Mouse (Mus musculus) v-Abl transformed pro-B cells (cell line): Measurements from ENCODE around the gene Cdk2.
"Not testable (repeated sequence)": the region's sequence is repeated elsewhere in the genome, so short reads cannot be mapped to it uniquely, and the experiment has no call there.

Experiments used
- in situ Hi-C, 2 experiments: fragments of 400-800 bp; cut with MboI; formaldehyde crosslinking; loops; one replicate each; pipeline ENCODE4 v1.15.1; 2025; ENCODE audit not compliant: unreplicated experiment in 2 of 2

The Cdk2 gene

GRCm38 (mm10) chr10:128704491-128705316 lies at the start of gene Cdk2:
TSS of gene Cdk2 (minus strand) at chr10:128705031.
- in situ Hi-C loops, result loop anchor here in 1 of 2 experiments (5.0 kb wide), 1 partner anchor 38 kb away; the partner anchor contains the start of gene Dgka

- in situ Hi-C loops, result loop anchor here in 1 of 2 experiments (10.0 kb wide), 1 partner anchor 654 kb away; the partner anchor contains the start of gene Baz2a
These were observed 43.5 kb upstream of the Cdk2 start for GRCm38 (mm10) chr10:128748252-128748864.

DNA sequence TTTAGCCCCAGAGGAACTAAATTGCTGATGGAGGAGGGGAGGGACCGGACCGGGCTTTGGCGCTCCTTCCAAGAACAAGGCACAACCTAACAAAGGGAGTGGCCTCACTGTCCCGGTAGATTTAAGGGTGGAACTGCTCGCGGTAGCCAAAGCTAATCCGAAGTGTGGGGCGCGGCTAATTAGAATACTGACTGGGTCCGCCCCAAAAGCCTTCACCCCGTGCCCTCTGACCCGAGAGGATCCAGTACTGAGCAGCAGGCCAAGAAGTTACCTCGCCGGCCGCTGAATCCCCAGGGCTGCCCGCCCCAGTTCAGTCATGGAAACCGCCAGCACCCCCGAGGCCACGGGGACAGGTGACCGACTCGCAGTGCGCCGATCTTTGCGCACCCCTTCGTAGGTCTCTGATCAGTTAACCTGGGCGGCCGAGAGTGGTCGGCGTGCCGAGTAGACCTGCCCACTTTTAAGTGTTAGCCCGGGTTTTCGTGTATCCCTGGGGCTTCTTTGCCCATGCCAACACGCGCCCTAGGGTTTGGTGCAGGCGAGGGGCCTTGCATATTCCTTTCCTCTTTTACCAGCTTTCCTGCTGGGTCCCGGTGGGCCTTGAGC lies 42.9 kb upstream of the Cdk2 start, which contains the start of gene Pym1:
Gene Pym1 (plus strand): TSS at position 244 of the 606 bp plus-strand sequence.
- in situ Hi-C loops, result loop anchor here in 1 of 2 experiments (10.0 kb wide), 1 partner anchor 653 kb away; the partner anchor contains the start of gene Baz2a

DNA sequence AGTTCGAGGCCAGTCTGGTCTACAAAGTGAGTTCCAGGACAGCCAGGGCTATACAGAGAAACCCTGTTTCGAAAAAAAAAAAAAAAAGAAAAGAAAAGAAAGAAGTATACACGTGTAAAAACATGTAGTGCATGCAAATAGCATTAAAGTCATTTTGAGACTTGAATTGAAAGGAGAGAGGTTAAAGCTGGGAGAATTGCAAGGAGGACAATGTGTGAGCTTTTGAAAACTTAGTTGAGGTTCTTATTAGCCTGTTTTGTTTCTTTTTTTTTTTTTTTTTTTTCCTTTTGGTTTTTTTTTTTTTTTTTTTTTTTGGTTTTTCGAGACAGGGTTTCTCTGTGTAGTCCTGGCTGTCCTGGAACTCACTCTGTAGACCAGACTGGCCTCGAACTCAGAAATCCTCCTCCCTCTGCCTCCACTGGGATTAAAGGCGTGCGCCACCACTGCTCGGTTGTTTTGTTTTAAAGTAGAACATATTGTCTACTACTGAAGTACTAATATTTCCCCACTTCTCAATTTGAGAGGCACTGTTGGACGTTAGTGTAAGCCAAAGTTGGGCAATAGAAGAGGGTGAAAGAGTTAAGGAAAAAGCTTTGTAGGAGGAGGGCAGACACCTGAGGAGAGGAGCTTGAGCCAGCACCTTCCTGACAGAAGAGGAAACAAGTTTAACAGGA lies 42.3 kb upstream of the Cdk2 start:
- in situ Hi-C loops, result loop anchor here in 1 of 2 experiments (10.0 kb wide), 1 partner anchor 652 kb away; the partner anchor contains the start of gene Baz2a

DNA sequence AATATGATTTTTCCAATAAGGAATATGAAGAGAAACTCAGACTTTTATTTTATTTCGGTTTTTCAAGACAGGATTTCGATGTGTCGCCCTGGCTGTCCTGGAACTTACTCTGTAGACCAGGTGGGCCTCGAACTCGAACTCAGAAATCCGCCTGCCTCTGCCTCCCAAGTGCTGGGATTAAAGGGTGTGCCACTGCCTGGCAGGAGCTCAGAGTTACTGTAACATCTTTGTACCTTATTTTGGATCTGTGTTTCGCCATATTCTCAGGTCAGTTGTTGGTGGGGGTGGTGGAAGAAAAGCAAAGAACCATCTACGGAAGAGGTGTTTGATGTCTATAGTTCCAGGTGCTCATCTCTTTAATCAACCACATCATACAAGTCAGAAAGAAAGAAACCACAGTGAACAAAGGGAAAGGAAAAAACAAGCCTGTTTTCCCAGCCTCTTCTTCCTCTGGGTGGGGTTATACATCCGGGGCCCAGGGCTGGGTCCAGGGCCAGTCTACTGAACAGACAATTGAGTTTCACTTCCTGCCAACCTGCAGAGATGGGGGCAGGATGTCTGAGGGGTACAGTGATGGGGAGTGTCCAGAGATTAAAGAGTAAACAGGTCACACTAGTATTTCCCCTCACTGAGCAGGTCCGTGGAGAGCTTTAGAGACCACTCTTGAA lies 41.2 kb upstream of the Cdk2 start:
- in situ Hi-C loops, result loop anchor here in 1 of 2 experiments (10.0 kb wide), 1 partner anchor 651 kb away; the partner anchor contains the start of gene Baz2a

DNA sequence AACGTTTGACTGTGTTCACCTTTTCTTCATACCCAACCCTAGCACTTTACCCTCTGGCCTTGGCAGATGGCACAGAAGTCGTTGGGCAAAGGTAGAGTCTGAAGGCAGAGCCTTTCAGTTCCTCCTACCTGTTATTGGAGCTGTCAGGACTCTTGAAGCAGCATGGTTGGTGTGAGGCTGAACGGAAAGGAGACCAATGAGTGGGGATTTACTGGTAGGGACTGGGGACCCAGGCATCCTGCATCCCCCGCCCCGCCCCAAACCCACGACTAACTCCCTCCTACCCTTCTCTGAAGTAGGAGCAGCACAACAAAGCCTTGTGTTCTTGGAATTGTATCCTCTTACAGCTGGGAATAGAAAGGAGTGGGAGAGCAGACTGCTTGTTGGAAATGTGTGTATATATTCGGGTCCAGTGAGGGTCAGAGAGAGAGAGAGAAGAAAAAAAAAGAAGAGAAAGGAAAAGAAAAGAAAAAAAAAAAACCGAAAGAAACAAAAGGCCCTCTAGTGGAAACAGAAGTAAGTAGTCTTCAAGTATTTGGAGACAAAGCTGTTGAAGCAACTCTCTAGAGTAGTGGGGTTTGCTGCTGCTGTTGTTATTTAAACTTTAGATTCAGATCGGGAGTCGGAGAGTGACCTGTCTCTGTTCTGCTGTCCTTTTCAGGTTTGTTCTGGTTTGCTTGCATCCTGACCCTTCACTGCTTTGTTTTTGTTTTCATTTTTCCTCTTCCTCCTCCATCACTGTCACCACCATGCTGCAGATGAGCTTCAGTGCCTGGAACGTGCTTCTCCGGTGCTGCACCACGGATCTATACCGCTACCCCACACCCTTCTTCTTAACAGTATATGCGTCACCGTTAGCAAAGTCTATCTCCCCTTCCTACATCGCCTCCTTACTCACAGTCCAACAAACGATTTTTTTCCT lies 40.1 kb upstream of the Cdk2 start, which contains the start of gene Dgka:
Gene Dgka (minus strand): TSS at position 176 of the 922 bp plus-strand sequence.
- in situ Hi-C loops, result loop anchor here in 1 of 2 experiments (5.0 to 10.0 kb wide), 2 partner anchors 43 to 650 kb away; partner anchors contain the start of genes Baz2a and Pmel

DNA sequence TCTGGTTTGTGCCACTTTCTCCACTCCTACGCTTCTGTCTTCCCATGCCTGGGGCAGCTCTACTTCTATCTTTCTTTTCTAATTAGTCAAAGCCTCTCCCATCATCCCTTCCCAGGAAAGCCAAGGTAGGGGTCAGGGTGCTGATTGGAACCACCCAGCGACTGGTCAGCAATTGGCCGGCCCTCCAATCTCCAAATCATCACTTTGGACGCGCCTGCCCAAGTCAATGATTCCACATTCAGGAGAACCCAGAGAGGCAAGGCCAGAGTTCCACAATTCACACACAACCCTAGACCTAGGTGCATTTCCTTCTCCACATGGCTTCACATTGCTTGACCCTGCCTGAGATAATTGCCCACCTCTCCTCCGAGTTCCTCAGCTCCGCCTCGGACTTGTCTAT lies 39.4 kb upstream of the Cdk2 start:
- in situ Hi-C loops, result loop anchor here in 1 of 2 experiments (5.0 to 10.0 kb wide), 2 partner anchors 42 to 649 kb away; partner anchors contain the start of genes Baz2a and Pmel

DNA sequence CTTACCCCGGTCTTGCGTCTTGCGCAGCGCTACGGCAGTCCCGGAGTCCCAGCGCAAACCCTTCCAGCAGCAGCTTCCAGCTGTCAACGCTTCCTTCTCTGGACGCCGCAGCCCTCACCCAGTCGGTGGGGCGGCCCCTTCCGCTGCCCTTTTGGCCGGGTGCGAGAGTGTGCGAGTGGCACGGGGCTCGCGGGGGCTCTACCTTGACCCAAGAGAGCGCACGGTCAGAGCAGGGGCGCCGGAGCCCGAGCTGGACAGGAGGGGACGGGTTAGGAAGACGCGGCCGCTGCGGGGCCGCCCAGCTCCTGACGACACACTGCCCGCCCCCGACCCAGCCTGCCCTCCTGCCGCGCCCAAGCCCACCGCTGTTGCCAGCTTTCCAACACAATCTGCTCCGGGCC lies 39.0 kb upstream of the Cdk2 start:
- in situ Hi-C loops, result loop anchor here in 1 of 2 experiments (5.0 to 10.0 kb wide), 2 partner anchors 41 to 649 kb away; partner anchors contain the start of genes Baz2a and Pmel

DNA sequence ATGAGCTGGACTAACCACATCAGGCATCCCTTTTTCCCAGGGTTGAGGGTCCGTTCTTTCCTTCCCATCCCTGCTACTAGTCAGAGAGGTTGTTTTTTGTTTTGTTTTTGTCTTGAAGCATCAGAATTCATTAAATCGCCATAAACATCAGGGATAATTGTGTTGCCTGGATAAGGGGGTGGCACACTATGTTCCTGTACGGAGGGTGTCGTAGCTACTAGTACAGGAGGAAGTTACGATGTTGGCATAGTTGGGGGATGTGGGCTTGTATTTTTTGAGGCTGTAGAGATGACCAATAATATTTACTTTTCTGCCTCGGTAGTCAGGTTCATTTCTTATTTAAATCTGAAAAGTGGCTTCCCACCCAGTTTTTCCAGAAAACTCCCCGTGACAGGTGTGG lies 38.4 kb upstream of the Cdk2 start:
- in situ Hi-C loops, result loop anchor here in 1 of 2 experiments (5.0 to 10.0 kb wide), 2 partner anchors 41 to 648 kb away; partner anchors contain the start of genes Baz2a and Pmel

DNA sequence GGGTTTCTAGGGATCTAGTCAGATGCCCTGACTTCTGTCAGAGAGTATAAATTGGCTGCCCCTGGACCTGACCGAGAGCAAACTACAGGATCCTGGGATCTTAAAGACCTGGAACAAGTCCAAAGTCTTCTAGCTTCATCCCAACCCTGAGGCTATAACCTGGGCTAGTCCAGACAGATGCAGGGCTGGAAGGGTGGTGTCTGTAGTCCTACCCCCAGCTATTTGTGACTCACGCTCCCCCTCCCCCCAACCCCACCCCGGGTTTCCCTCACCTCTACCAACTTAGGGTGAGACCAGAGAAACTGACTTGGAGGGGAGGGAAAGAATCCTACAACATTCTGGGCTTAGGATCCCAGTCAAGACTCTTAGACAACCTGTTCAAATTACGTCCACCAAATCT lies 37.8 kb upstream of the Cdk2 start:
- in situ Hi-C loops, result loop anchor here in 1 of 2 experiments (5.0 to 10.0 kb wide), 2 partner anchors 40 to 648 kb away; partner anchors contain the start of genes Baz2a and Pmel

- in situ Hi-C loops, result loop anchor here in 1 of 2 experiments (5.0 to 10.0 kb wide), 2 partner anchors 38 to 645 kb away; partner anchors contain the start of genes Baz2a and Pmel
These were observed 35.5 kb upstream of the Cdk2 start for GRCm38 (mm10) chr10:128740296-128740695.

DNA sequence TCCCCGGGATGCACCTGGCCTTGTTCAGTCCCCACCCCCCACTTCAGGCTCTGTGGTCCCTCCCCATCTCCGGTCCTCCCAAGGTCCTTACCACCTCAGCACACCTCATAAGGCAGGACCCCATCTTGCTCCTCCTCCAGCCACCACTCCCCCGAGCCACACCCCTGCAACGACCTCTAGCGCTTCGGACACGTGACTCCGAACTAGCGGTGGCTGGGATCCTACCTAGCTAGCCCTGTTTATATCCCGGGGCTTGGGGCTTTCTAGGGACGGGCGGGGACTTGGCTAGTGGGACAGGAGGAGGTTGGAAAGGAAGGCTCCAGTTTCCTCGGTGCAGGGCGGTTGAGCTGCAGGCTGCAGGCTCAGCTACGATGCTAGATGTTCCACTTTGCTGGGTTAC lies 32.6 kb upstream of the Cdk2 start:
- in situ Hi-C loops, result no loop called here

DNA sequence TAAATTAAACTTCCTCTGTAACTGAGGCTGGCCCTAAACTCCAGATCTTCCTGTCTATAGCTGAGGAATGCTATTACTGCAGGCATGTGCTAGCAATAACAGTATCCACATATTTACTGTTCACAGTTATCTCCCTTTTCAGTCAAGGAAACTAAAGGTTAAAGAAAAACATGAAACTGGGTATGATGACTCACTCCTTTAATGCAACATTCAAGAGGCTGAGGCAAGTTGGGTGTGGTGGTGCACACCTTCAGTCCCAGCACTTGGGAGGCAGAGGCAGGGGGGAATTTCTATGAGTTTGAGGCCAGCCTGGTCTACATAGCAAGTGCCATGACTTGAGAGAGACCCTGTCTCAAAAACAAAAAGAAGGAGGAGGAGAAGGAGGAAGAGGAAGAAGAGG lies 27.2 kb upstream of the Cdk2 start:
- in situ Hi-C loops, result loop anchor here (5.0 kb wide), 1 partner anchor 165 kb away; no protein-coding TSS in a partner anchor

DNA sequence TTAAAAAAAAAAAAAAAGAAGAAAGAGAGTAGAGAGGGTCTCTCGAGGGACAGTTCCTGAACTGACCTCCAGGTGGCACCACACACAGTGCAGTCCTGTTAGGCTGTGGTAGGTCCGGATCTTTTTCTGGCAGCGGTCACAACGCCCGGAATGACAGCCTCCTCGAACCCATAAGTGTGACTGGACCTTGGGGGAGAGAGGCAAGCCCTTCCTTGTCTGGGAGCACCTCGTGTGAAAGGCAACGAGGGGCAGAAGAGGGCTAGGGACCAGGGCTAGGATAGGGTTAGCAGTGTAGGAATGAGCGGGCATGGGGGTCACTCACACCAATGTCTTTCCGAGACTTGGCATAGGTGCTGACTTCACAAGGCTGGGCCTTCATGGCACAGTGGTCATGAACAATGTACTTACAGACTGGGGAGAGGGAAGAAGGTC lies 26.2 kb upstream of the Cdk2 start:
- in situ Hi-C loops, result loop anchor here (5.0 kb wide), 1 partner anchor 166 kb away; no protein-coding TSS in a partner anchor

DNA sequence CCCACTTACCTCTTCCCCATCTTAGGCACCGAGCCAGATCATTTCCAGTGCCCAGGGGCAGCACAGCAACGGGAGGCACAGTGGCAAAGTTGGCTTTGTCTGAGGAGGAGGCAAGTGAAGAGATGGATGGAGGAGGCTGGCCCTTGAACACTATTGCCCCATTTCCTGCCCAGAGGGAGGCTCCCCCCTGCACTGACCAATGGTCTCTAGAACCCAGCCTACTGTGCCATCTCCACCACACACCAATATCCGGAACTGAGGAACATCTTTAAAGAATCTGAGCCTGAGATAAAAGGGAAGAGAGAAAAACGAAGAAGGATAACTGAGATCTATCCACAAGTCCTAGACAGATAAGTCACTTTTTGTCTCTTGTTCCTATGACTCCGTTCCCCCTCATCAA lies 23.2 kb upstream of the Cdk2 start:
- in situ Hi-C loops, result no loop called here

- in situ Hi-C loops, result not testable (repeated sequence)
These were observed 20.6 kb upstream of the Cdk2 start for GRCm38 (mm10) chr10:128725466-128725865.

DNA sequence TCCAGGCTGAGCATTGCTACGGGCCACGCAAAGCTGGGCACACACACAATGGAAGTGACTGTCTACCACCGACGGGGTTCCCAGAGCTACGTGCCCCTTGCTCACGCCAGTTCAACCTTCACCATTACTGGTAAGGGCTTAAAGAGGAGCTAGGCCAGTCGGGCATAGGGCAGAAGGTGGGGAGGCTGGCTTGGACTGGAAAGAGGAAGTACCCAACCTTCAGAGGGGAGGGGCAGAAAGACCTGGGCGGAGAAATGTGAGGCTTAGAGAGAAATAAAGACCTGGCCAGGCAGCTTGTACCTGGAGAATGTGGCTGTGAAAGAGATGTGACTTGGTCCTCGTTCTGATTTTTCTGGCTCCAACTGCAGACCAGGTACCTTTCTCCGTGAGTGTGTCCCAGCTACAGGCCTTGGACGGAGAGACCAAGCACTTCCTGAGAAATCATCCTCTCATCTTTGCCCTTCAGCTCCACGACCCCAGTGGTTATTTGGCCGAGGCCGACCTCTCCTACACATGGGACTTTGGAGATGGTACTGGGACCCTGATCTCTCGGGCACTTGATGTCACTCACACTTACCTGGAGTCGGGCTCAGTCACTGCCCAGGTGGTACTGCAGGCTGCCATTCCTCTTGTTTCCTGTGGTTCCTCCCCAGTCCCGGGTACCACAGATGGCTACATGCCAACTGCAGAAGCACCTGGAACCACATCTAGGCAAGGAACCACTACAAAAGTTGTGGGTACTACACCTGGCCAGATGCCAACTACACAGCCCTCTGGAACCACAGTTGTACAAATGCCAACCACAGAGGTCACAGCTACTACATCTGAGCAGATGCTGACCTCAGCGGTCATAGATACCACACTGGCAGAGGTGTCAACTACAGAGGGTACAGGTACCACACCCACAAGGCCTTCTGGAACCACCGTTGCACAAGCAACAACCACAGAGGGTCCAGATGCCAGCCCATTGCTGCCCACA lies 11.0 kb upstream of the Cdk2 start:
- in situ Hi-C loops, result no loop called here
